Mouse (Mus musculus) midbrain, embryonic 10.5 days (tissue): ENCODE data around the gene Ccdc85b. TPM values are rescaled to one million over a fixed set of nuclear protein-coding genes. Genes with fewer than 3 reads are reported as not detected.

Experiments used
- DNase-seq: peaks from one replicate; pipeline ENCODE4 v3.0.0-alpha.2; 2017; ENCODE audit warnings: low spot score
- H3K27ac ChIP-seq: fragments of 300-500 bp; sonication (generic); replicated peaks from 2 replicates; pipeline ENCODE4 v1.5.1; 2016; ENCODE audit warnings: mild to moderate bottlenecking
- H3K27me3 ChIP-seq: fragments of 300-500 bp; sonication (generic); 2 replicates; pipeline ENCODE4 v1.6.1; 2016; ENCODE audit warnings: low read depth, mild to moderate bottlenecking; ENCODE audit not compliant: poor library complexity, severe bottlenecking
- H3K36me3 ChIP-seq: fragments of 300-500 bp; sonication (generic); 2 replicates; pipeline ENCODE4 v1.6.1; 2016; ENCODE audit warnings: mild to moderate bottlenecking, moderate library complexity
- H3K4me1 ChIP-seq: fragments of 300-500 bp; sonication (generic); 2 replicates; pipeline ENCODE4 v1.6.1; 2016
- H3K4me3 ChIP-seq: fragments of 300-500 bp; sonication (generic); 2 replicates; pipeline ENCODE4 v1.5.1; 2016; ENCODE audit warnings: mild to moderate bottlenecking, moderate library complexity
- H3K9me3 ChIP-seq: fragments of 300-500 bp; sonication (generic); replicated peaks from 2 replicates; pipeline ENCODE4 v1.6.1; 2016; ENCODE audit warnings: mild to moderate bottlenecking
- WGBS: fragments of 180-500 bp; shearing (Covaris S2); methylation state at CpG from one replicate; pipeline ENCODE4 v1.1.7; 2016; 5-methylcytosine and 5-hydroxymethylcytosine counted together
- polyA plus RNA-seq: library from polyadenylated mRNA; unstranded; fragments of >200 nt; fragmentation: Nextera tagmentation; extraction: Ambion mirVana; gene quantifications from 2 replicates; pipeline ENCODE4 v1.2.1, GENCODE M21; 2016

Ccdc85b gene
- polyA plus RNA-seq, 1 experiment from 2014 or later, result 6.0 TPM

DNA sequence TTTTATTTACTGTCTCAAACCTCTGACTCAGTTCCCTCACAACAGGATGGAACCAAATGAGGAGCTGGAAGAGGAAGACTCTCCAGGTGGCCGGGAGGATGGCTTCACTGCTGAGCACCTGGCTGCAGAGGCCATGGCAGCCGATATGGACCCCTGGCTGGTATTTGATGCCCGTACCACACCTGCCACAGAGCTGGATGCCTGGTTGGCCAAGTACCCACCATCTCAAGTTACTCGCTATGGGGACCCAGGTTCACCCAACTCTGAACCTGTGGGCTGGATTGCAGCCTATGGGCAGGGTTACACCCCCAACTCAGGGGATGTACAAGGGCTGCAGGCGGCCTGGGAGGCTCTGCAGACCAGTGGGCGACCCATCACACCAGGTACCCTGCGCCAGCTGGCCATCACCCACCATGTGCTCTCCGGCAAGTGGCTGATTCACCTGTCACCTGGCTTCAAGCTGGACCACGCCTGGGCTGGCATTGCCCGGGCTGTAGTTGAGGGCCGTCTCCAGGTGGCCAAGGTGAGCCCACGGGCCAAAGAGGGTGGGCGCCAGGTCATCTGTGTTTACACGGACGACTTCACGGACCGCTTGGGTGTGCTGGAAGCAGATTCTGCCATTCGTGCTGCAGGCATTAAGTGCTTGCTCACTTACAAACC lies 31.7 kb downstream of the Ccdc85b start:
- Histone ChIP-seq H3K4me3 (peak overlapping the region; percentile 89), H3K27ac (peak overlapping the region; percentile 97), H3K36me3 (peaks cover 45% of the 10 kb centered on the region), H3K27me3 (no peaks in the 10 kb centered on the region), H3K9me3 (no peaks in the 10 kb centered on the region), H3K4me1 (peaks cover 39% of the 10 kb centered on the region)
- DNase-seq, result no peak
- 92% methylated on average over 18 of the region's 18 CpGs for WGBS

DNA sequence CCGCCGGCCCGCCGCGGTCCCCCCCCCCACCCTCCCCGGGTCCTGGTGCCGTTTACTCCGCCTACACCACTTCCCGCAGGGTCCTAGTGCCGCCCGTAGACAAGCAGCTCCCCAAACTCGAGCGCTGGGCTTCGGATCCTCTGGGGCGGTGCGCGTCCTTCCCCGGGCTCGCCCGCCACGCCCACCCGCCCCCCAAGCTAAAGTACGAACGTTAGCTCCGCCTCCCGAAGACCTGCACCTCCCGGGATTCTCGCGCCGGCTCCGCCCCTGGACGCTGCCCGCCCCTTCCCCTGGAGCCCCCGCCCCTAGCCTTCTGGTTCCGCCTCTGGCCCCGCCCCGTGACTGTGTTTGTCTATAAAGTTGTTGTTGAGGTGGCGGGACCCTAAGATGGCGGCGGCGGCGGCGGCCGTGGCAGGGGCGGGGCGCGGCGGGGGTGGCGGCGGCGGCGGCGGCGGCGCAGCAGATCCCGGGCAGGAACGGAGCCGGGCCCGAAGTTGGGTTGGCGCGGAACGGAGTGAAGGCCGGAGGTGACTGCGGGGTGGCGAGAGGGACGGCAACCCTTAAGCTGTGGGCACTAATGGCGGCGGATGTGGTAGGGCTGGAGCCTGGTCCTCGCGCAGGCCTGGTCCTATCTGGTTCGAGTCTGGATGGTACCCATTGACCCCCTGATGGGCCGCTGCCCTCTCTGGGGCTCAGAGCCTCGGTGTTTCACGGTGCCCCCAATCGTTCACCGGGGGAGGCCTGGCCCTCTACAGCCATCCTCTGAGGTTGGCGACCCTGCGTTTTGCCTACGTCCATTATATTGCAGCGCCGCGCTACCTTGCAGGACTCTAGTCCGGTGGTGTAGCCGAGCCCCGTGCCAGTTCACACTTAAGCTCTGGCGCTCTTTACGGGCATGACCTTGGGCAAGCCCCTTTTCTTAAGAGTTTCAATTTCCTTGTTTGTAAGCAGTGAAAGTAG lies 32.6 kb downstream of the Ccdc85b start, which contains the start of the genes Drap1 and AI837181:
Drap1 (minus strand) TSS at position 198 of the 960 bp plus-strand sequence.
AI837181 (plus strand) TSS at position 363 of the 960 bp plus-strand sequence.
- under 1% methylated on average over 83 of the region's 87 CpGs for WGBS

DNA sequence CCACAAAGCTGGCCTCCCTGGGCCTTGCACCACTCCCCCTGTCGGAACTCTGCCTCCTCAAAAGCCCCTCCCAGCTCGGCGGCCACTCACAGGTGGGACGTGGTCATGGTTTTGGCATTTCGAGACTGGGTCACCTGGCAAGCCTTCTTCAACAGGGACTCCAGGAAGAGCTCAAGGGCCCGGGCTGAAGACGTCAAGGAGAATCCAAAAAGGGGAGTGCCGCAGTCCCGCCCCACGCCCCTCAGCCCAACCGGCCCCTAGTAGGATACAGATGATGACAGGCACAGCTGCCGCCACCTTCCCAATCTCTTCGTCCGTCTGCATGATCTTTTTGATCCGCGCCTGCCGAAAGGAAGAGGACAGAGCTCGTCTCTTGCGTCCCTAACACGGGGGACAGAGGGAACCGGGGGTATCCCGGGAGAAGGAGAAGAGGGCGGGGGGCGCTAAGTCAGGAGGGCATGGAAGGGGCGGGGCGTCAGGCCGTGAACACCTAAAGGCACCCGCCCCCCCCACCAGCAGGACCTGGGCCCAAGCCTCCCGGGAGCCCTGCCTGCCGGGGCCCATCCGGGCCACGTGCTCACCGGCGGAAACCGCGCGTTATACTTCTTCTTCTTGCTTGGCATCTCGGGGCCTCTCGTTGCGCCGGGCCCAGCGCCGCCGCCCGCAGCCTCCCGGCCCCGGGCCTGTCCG lies 33.5 kb downstream of the Ccdc85b start:
- Histone ChIP-seq H3K27me3 (no peaks in the 10 kb centered on the region), H3K4me3 (peak overlapping the region; percentile 89), H3K4me1 (peaks cover 39% of the 10 kb centered on the region), H3K36me3 (peaks cover 60% of the 10 kb centered on the region), H3K27ac (peak overlapping the region; percentile 97), H3K9me3 (no peaks in the 10 kb centered on the region)
- WGBS, result 2% methylated on average over 48 of the region's 48 CpGs
- DNase-seq, result no peak

More for the DNA sequence above, 32.6 kb downstream of the Ccdc85b start, which contains the start of the genes Drap1 and AI837181:
- Histone ChIP-seq H3K27ac (peak within 1 kb of the TSS; percentile 97), H3K9me3 (no peaks in the 10 kb centered on the region), H3K36me3 (peaks cover 55% of the 10 kb centered on the region), H3K4me3 (peak within 1 kb of the TSS; percentile 89), H3K4me1 (peaks cover 39% of the 10 kb centered on the region), H3K27me3 (no peaks in the 10 kb centered on the region)
- DNase-seq, result peak; percentile 98

DNA sequence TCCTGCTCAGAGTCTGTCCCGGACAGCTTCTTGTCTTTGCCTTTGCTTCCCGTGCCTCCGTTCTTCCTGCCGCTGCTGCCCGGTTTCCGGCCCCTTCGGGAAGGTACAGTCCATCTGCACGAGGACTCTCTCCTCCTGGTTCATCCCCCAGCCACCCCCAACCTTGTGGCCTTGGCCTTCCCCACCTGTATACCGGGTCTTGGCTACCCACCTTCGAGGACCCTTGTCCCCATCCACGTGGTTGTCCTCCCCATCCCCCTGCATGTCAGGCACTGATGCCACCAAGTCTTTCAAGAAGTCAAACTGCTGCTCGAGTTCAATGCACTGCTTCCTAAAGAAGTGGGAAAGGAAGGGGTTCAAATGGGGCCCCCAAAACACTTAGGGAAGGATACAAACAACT lies 34.1 kb downstream of the Ccdc85b start:
- Histone ChIP-seq H3K27me3 (no peaks in the 10 kb centered on the region), H3K4me1 (peaks cover 39% of the 10 kb centered on the region), H3K36me3 (peaks cover 60% of the 10 kb centered on the region), H3K4me3 (peak overlapping the region; percentile 89), H3K27ac (peak overlapping the region; percentile 97), H3K9me3 (no peaks in the 10 kb centered on the region)
- no peak for DNase-seq
- WGBS, result 73% methylated on average over 12 of the region's 12 CpGs

GRCm38 (mm10) chr19:5422895-5423443 lies 34.7 kb downstream of the Ccdc85b start:
- peaks cover 65% of the 10 kb centered on the region for H3K36me3 ChIP-seq
- H3K4me3 ChIP-seq, result peak overlapping the region; percentile 89
- no peaks in the 10 kb centered on the region for H3K27me3 ChIP-seq
- 70% methylated on average over 9 of the region's 9 CpGs for WGBS
- peaks cover 39% of the 10 kb centered on the region for H3K4me1 ChIP-seq
- H3K27ac ChIP-seq, result peak overlapping the region; percentile 97; the same call in 1 of the 2 replicates
- DNase-seq, result no peak
- H3K9me3 ChIP-seq, result no peaks in the 10 kb centered on the region

GRCm38 (mm10) chr19:5422267-5422666 lies 35.4 kb downstream of the Ccdc85b start:
- Histone ChIP-seq H3K36me3 (peaks cover 60% of the 10 kb centered on the region), H3K4me1 (peaks cover 39% of the 10 kb centered on the region), H3K4me3 (no peak overlapping the region), H3K9me3 (no peaks in the 10 kb centered on the region), H3K27me3 (no peaks in the 10 kb centered on the region), H3K27ac (no peak overlapping the region)
- DNase-seq, result no peak
- 88% methylated on average over 10 of the region's 10 CpGs for WGBS

- H3K27me3 ChIP-seq, result no peaks in the 10 kb centered on the region
- DNase-seq, result no peak
- H3K36me3 ChIP-seq, result peaks cover 56% of the 10 kb centered on the region
- no peak overlapping the region for H3K4me3 ChIP-seq
- WGBS, result 91% methylated on average over 5 of the region's 5 CpGs
- no peaks in the 10 kb centered on the region for H3K9me3 ChIP-seq
- peaks cover 35% of the 10 kb centered on the region for H3K4me1 ChIP-seq
- H3K27ac ChIP-seq, result no peak overlapping the region
Measured at GRCm38 (mm10) chr19:5421784-5422183, 35.9 kb downstream of the Ccdc85b start.

DNA sequence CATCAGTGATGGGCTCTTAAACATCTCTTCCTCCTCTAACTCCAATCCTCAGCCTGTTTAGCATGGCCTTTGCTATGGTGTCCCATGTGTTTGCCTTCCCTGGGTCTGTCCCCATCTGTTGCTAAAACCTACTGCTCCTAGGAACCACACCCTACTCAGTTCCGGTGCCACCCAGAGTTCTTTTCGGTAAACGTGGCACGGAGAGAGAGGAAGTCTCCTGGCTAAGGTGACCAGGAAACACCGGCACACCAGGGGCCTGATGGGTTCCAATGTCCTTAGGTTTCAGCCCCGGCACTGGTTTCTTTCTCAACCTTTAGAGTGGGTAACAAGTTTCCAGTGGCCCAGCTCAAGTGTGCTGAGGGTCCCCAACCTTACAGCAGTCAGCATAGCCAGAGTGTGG lies 37.1 kb downstream of the Ccdc85b start:
- WGBS, result 96% methylated on average over 6 of the region's 6 CpGs
- peaks cover 22% of the 10 kb centered on the region for H3K4me1 ChIP-seq
- no peaks in the 10 kb centered on the region for H3K9me3 ChIP-seq
- H3K4me3 ChIP-seq, result no peak overlapping the region; the same call in 1 of the 2 replicates
- H3K27me3 ChIP-seq, result no peaks in the 10 kb centered on the region
- H3K27ac ChIP-seq, result no peak overlapping the region
- DNase-seq, result no peak
- peaks cover 46% of the 10 kb centered on the region for H3K36me3 ChIP-seq

DNA sequence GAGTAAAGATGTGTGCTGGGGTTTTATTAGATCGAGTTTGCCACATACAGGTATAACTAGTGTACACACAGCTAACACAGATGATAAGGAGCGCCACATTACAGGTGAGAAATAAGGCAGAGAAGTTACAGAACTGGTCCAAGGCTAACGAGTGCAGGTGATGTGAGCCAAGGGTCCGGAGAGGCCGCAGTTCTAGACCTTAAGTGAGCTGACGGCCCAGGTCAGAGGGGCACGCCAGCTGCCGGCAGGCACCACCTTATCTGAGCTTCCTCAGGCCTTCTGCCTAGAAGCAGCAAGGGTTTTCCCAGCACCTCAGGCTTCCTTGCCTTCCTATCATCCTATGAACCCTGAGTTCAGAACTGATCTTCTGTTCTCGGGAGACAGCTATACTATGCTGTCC lies 38.1 kb downstream of the Ccdc85b start:
- Histone ChIP-seq H3K36me3 (peaks cover 46% of the 10 kb centered on the region), H3K27me3 (no peaks in the 10 kb centered on the region), H3K9me3 (no peaks in the 10 kb centered on the region), H3K4me1 (peaks cover 21% of the 10 kb centered on the region), H3K27ac (no peak overlapping the region), H3K4me3 (no peak overlapping the region)
- 93% methylated on average over 9 of the region's 9 CpGs for WGBS
- no peak for DNase-seq

DNA sequence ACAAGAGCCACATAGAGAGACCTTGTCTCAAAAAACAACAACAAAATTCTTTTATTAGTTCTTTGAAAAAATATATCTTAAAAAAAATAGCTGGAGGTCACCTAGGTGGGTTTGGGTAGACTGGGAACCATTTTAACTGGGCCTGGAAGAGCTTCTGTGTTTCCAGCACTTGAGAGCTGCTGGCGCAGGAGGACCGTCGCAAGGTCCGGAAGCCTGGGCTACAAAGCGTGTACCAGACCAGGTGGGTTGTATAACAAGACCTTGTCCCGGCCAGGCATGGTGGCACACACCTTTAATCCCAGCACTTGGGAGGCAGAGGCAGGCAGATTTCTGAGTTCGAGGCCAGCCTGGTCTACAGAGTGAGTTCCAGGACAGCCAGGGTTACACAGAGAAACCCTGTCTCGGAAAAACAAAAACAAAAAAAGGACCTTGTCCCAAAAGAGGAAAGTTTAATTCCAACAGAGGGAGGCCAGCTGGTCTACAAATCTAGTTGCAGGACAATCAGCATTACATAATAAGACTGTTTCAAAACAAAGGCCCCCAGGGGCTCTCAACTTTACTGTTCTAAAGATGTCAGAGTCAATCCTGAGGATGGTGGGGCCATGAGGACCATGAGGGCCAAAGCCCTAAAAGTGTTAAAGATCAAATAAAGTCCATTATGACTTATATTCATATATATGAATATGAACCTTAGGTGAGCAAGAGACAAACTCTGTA lies 38.8 kb downstream of the Ccdc85b start:
- no peak overlapping the region for H3K4me3 ChIP-seq
- peaks cover 46% of the 10 kb centered on the region for H3K36me3 ChIP-seq
- no peak overlapping the region for H3K27ac ChIP-seq
- DNase-seq, result no peak
- H3K4me1 ChIP-seq, result peaks cover 17% of the 10 kb centered on the region
- 90% methylated on average over 8 of the region's 8 CpGs for WGBS
- H3K9me3 ChIP-seq, result no peaks in the 10 kb centered on the region
- H3K27me3 ChIP-seq, result no peaks in the 10 kb centered on the region

GRCm38 (mm10) chr19:5414534-5414957 lies 43.1 kb downstream of the Ccdc85b start:
- peaks cover 7% of the 10 kb centered on the region; the same call in 1 of the 2 replicates for H3K36me3 ChIP-seq
- H3K27ac ChIP-seq, result no peak overlapping the region
- no peaks in the 10 kb centered on the region for H3K9me3 ChIP-seq
- no peak for DNase-seq
- H3K27me3 ChIP-seq, result no peaks in the 10 kb centered on the region
- no peak overlapping the region for H3K4me3 ChIP-seq
- WGBS, result 72% methylated on average over 2 of the region's 2 CpGs
- H3K4me1 ChIP-seq, result peaks cover 4% of the 10 kb centered on the region; the same call in 1 of the 2 replicates
